Mouse (Mus musculus) CD4-positive helper T cell, adult 2 months (primary cell): ENCODE data around the gene Lcn9.
"Not testable (repeated sequence)": the region's sequence is repeated elsewhere in the genome, so short reads cannot be mapped to it uniquely, and the experiment has no call there.

Source experiments
- DNase-seq: peaks from one replicate; pipeline ENCODE4 v3.0.0-alpha.2; 2012; ENCODE audit warnings: low read depth, missing footprints, low spot score

Lcn9 gene

GRCm38 (mm10) chr2:25822806-25823205, at the start of gene Lcn9:
Gene Lcn9, plus strand, starts transcription at chr2:25823153.
- DNase-seq = no peak

GRCm38 (mm10) chr2:25773507-25773906, 49.4 kb upstream of the Lcn9 start:
- no peak for DNase-seq

- DNase-seq = no peak
Measured at GRCm38 (mm10) chr2:25774640-25775039, 48.3 kb upstream of the Lcn9 start.

- no peak for DNase-seq
Measured at GRCm38 (mm10) chr2:25775991-25776390, 47.0 kb upstream of the Lcn9 start.

- DNase-seq = no peak
Measured at GRCm38 (mm10) chr2:25776717-25777116, 46.2 kb upstream of the Lcn9 start, which contains the start of gene Lcn11. Gene Lcn11, plus strand, starts transcription at chr2:25777017.

- no peak for DNase-seq
Measured at GRCm38 (mm10) chr2:25779076-25779475, 43.9 kb upstream of the Lcn9 start.

- no peak for DNase-seq
Measured at GRCm38 (mm10) chr2:25780921-25781320, 42.0 kb upstream of the Lcn9 start.

- no peak for DNase-seq
Measured at GRCm38 (mm10) chr2:25781957-25782356, 41.0 kb upstream of the Lcn9 start, which contains the start of gene Gm13539. Gene Gm13539, plus strand, starts transcription at chr2:25782257.

GRCm38 (mm10) chr2:25785573-25786322, 37.2 kb upstream of the Lcn9 start:
- DNase-seq = no peak

GRCm38 (mm10) chr2:25789092-25789491, 33.9 kb upstream of the Lcn9 start:
- DNase-seq = no peak

- DNase-seq = no peak
Measured at GRCm38 (mm10) chr2:25797635-25798034, 25.3 kb upstream of the Lcn9 start.

- no peak for DNase-seq
Measured at GRCm38 (mm10) chr2:25798065-25798464, 24.9 kb upstream of the Lcn9 start.

- DNase-seq = no peak
Measured at GRCm38 (mm10) chr2:25811711-25812110, 11.2 kb upstream of the Lcn9 start.

GRCm38 (mm10) chr2:25813364-25813763, 9.6 kb upstream of the Lcn9 start:
- no peak for DNase-seq

GRCm38 (mm10) chr2:25815748-25816147, 7.2 kb upstream of the Lcn9 start, which contains the start of gene Glt6d1:
Gene Glt6d1, minus strand, starts transcription at chr2:25815848.
- DNase-seq = not testable (repeated sequence)

- DNase-seq = no peak
Measured at GRCm38 (mm10) chr2:25824751-25825150, 1.8 kb downstream of the Lcn9 start.

GRCm38 (mm10) chr2:25828344-25828947, 5.5 kb downstream of the Lcn9 start:
- peak; percentile 69 for DNase-seq

GRCm38 (mm10) chr2:25830786-25831185, 7.8 kb downstream of the Lcn9 start:
- no peak for DNase-seq

GRCm38 (mm10) chr2:25836291-25836690, 13.3 kb downstream of the Lcn9 start:
- peak; percentile 63 for DNase-seq

- no peak for DNase-seq
Measured at GRCm38 (mm10) chr2:25842161-25842560, 19.2 kb downstream of the Lcn9 start.

GRCm38 (mm10) chr2:25842758-25843157, 19.8 kb downstream of the Lcn9 start:
- DNase-seq = no peak

GRCm38 (mm10) chr2:25844097-25844496, 21.1 kb downstream of the Lcn9 start:
- no peak for DNase-seq

- DNase-seq = no peak
Measured at GRCm38 (mm10) chr2:25846516-25846915, 23.6 kb downstream of the Lcn9 start.
